26 mouse cellular contexts compared by ENCODE assay signal in genomic region chr8:86038462-86038861, GRCm38 (mm10).
DNase-seq lines count a peak whose midpoint lies in the region; ATAC-seq and TF ChIP-seq lines count a peak whose summit lies in the region.
"Had no signal": no experiment of that assay in that cellular context is flagged by ENCODE, and none has a peak within 500 bp of the region (broad histone marks: within the 10 kb centered on the region; RNA-seq: fewer than 3 reads in every experiment).

No protein-coding gene starts in this region.

- intact Hi-C loops in gastrocnemius, adult 2 months (cut with DNase I), result no loop called here
- intact Hi-C loops in gastrocnemius, postnatal 14 days (cut with DNase I; ENCODE audit: low total_unique reads), result loop anchor here (10.0 kb wide), 1 partner anchor 786 kb away; no protein-coding TSS in a partner anchor

- TF ChIP-seq CTCF in gastrocnemius, adult 2 months (IDR thresholded peaks at IDR 0.05), result no peak
- TF ChIP-seq CTCF in cerebellum, adult 2 months (IDR thresholded peaks at IDR 0.05; ENCODE audit: borderline replicate concordance, insufficient read depth, low read depth, low read length), result peak; percentile 56; the same call in 1 of the 2 replicates
- no peak for TF ChIP-seq CTCF in lung, adult 2 months (IDR thresholded peaks at IDR 0.05; ENCODE audit: insufficient read depth, low read length)

- no peaks in the 10 kb centered on the region for H3K36me3 ChIP-seq in intestine, embryonic 15.5 days
- H3K36me3 ChIP-seq: hindbrain, embryonic 13.5 days had no signal

- no peaks in the 10 kb centered on the region for H3K27me3 ChIP-seq in cerebellum, adult 2 months (ENCODE audit: control insufficient read depth, insufficient read depth, low read length)
- H3K27me3 ChIP-seq in intestine, embryonic 15.5 days (replicated peaks), result no peaks in the 10 kb centered on the region
- H3K27me3 ChIP-seq: hindbrain, embryonic 13.5 days; limb, embryonic 13.5 days; neural tube, embryonic 13.5 days had no signal

- 14% methylated on average over 3 of the region's 3 CpGs for WGBS in cerebellum, adult 2 months
- 90% methylated on average over 3 of the region's 3 CpGs for WGBS in lung, adult 2 months
- WGBS in intestine, embryonic 15.5 days, result 85% methylated on average over 3 of the region's 3 CpGs

- peak; percentile 47 for DNase-seq in gastrocnemius, adult 2 months
- DNase-seq in gastrocnemius, postnatal 14 days, result no peak
- DNase-seq in cerebellum, adult 11 months, result peak; percentile 73
- DNase-seq in cerebellum, adult 2 months, result peak; percentile 75 to 84
- DNase-seq in cerebellum, postnatal 14 days, result peak; percentile 75 to 80
- no peak for DNase-seq in lung, adult 2 months
- DNase-seq: adrenal gland, postnatal 25 days; gastrocnemius, postnatal 25 days; heart, adult 18-20 months; heart, postnatal 36 days; kidney, adult 18-20 months; kidney, postnatal 4 days; lung, postnatal 36 days; right cerebral cortex, postnatal 4 days; thymus, adult 2 months; thymus, postnatal 36 days had no signal

- H3K9ac ChIP-seq in intestine, embryonic 15.5 days, result no peak overlapping the region
- H3K9ac ChIP-seq: hindbrain, embryonic 13.5 days; limb, embryonic 13.5 days; neural tube, embryonic 13.5 days had no signal

- ATAC-seq in intestine, embryonic 15.5 days, result no peak
- ATAC-seq: CD4-positive, CD25-positive, alpha-beta regulatory T cell, adult 4 months; forebrain, embryonic 14.5 days had no signal

- H3K4me2 ChIP-seq in intestine, embryonic 15.5 days (replicated peaks), result no peak overlapping the region
- H3K4me2 ChIP-seq: heart, embryonic 11.5 days; hindbrain, embryonic 13.5 days; limb, embryonic 13.5 days; liver, embryonic 11.5 days; midbrain, embryonic 11.5 days; neural tube, embryonic 13.5 days had no signal

- H3K27ac ChIP-seq in gastrocnemius, adult 2 months, result peak overlapping the region; percentile 91
- H3K27ac ChIP-seq in cerebellum, adult 2 months (ENCODE audit: insufficient read depth, low read length), result peak overlapping the region; percentile 32; the same call in 1 of the 2 replicates
- no peak overlapping the region for H3K27ac ChIP-seq in intestine, embryonic 15.5 days
- H3K27ac ChIP-seq: hindbrain, embryonic 13.5 days; limb, embryonic 13.5 days; neural tube, embryonic 13.5 days; stomach, postnatal 0 days had no signal

- no peaks in the 10 kb centered on the region for H3K9me3 ChIP-seq in intestine, embryonic 15.5 days
- H3K9me3 ChIP-seq: hindbrain, embryonic 13.5 days; limb, embryonic 13.5 days; neural tube, embryonic 13.5 days had no signal

- no peak for TF ChIP-seq POLR2A in cerebellum, adult 2 months (IDR thresholded peaks at IDR 0.05; ENCODE audit: borderline replicate concordance, insufficient read depth, low read length)
- no peak for TF ChIP-seq POLR2A in lung, adult 2 months (IDR thresholded peaks at IDR 0.05; ENCODE audit: borderline replicate concordance, extremely low read depth, low read depth, low read length)

- no peak overlapping the region for H3K4me3 ChIP-seq in gastrocnemius, adult 2 months
- no peak overlapping the region for H3K4me3 ChIP-seq in cerebellum, adult 2 months (replicated peaks; ENCODE audit: insufficient read depth, low read depth, low read length)
- H3K4me3 ChIP-seq in lung, adult 2 months (replicated peaks; ENCODE audit: extremely low read depth, low read depth, low read length), result no peak overlapping the region
- no peak overlapping the region for H3K4me3 ChIP-seq in intestine, embryonic 15.5 days (replicated peaks)
- H3K4me3 ChIP-seq: hindbrain, embryonic 13.5 days; limb, embryonic 13.5 days; neural tube, embryonic 13.5 days had no signal

- H3K4me1 ChIP-seq in cerebellum, adult 2 months (ENCODE audit: control insufficient read depth, insufficient read depth, low read length), result peaks cover 23% of the 10 kb centered on the region
- H3K4me1 ChIP-seq in lung, adult 2 months (ENCODE audit: control insufficient read depth, insufficient read depth, low read length), result no peaks in the 10 kb centered on the region
- no peaks in the 10 kb centered on the region for H3K4me1 ChIP-seq in intestine, embryonic 15.5 days (replicated peaks)

Comparison
In these comparisons a context has a peak if more than half of its experiments do, and no peak if none do; other contexts are left out.
1. DNase-seq: peak in gastrocnemius, adult 2 months (single experiment), cerebellum, adult 11 months (single experiment), cerebellum, adult 2 months (2 of 2) and cerebellum, postnatal 14 days (2 of 2); none in gastrocnemius, postnatal 14 days (single experiment) and lung, adult 2 months (single experiment).